In the genomic region with DNA sequence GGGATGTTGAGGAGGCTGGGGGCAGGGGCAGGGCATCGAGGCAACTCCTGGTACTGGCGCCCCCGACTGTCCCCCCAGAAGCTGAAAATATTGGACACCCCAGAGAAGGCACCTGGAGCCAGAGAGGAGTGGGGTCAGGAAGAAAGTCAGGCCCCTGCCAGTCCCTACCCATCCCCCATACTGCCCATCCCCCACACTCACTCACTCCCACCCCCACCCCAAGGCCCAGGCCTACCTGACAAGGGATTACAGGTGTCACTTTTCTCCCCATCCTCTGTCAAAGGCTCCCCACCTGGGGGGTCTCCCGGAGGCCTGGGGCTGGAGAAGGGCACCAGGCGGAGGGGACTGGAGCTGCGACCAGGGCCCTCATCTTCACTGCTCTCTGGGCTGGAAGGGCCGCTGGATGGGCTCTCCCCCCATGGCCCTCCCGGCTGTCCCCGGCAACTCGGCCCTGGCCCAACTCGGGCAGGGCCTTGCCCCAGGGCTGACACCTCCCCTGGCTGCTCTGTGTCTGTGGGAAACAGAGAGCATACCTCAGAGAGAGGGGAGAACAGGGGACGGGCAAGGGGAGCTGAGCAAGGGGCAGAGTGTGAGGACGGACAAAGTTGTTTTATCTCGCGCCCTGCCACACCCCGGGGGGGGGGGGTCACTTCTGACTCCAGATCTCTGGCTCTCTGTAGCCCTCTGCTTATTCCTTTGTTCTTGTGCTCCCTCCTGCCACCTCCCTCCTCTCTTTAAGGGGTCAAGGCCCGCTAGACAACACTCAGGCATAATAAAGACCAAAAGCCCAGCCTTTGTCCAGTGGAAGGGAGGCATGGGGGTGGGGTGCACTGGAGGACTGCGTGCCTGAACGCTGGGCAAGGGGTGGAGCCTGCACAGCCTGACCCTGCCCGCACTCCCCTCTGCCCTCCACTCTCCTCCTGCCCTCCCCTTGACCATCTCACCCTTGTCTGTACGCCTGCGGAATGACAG, we compare ENCODE assay signal across 11 mouse cellular contexts. TPM values are rescaled to one million over a fixed set of nuclear protein-coding genes. Genes with fewer than 3 reads are reported as not detected.
DNase-seq lines count a peak whose midpoint lies in the region; ATAC-seq lines count a peak whose summit lies in the region.
"Had no signal": no experiment of that assay in that cellular context is flagged by ENCODE, and none has a peak within 500 bp of the region (broad histone marks: within the 10 kb centered on the region; RNA-seq: fewer than 3 reads in every experiment).

No protein-coding gene starts in this region.

- no peaks in the 10 kb centered on the region for H3K9me3 ChIP-seq in heart, embryonic 11.5 days (replicated peaks; ENCODE audit: control insufficient read depth, low read length)
- no peaks in the 10 kb centered on the region for H3K9me3 ChIP-seq in forebrain, embryonic 16.5 days (ENCODE audit: control insufficient read depth, low read length)
- H3K9me3 ChIP-seq: embryonic facial prominence, embryonic 15.5 days; lung, embryonic 15.5 days had no signal

- peak overlapping the region; percentile 41; the same call in 1 of the 2 replicates for H3K27ac ChIP-seq in heart, embryonic 11.5 days (ENCODE audit: low read depth, low read length)
- no peak overlapping the region for H3K27ac ChIP-seq in forebrain, embryonic 16.5 days (ENCODE audit: low read length)
- H3K27ac ChIP-seq: embryonic facial prominence, embryonic 15.5 days; lung, embryonic 15.5 days had no signal

- peaks cover 43% of the 10 kb centered on the region for H3K4me1 ChIP-seq in heart, embryonic 11.5 days (ENCODE audit: control insufficient read depth, insufficient read depth, low read length)
- H3K4me1 ChIP-seq in forebrain, embryonic 16.5 days (replicated peaks; ENCODE audit: control insufficient read depth, insufficient read depth, low read length): peaks cover 14% of the 10 kb centered on the region

- intact Hi-C loops in heart, postnatal 14 days (cut with DNase I): no loop called here

- H3K9ac ChIP-seq in heart, embryonic 11.5 days (ENCODE audit: low read depth, low read length): 0 out of 2 replicates have a peak overlapping the region, but pooled peaks have one; percentile 22
- H3K9ac ChIP-seq in forebrain, embryonic 16.5 days (replicated peaks; ENCODE audit: low read depth, low read length): 0 out of 2 replicates have a peak overlapping the region, but pooled peaks have one; percentile 9
- H3K9ac ChIP-seq: embryonic facial prominence, embryonic 15.5 days; lung, embryonic 15.5 days had no signal

- H3K4me3 ChIP-seq in heart, embryonic 11.5 days (ENCODE audit: low read depth, low read length): no peak overlapping the region
- H3K4me3 ChIP-seq in forebrain, embryonic 16.5 days (replicated peaks; ENCODE audit: low read length): no peak overlapping the region
- H3K4me3 ChIP-seq: embryonic facial prominence, embryonic 15.5 days; lung, embryonic 15.5 days had no signal

- peaks cover 14% of the 10 kb centered on the region for H3K36me3 ChIP-seq in heart, embryonic 11.5 days (ENCODE audit: control insufficient read depth, insufficient read depth, low read length)
- 0 out of 2 replicates have a peak, but pooled peaks cover 3% of the 10 kb centered on the region for H3K36me3 ChIP-seq in forebrain, embryonic 16.5 days (ENCODE audit: control insufficient read depth, insufficient read depth)
- H3K36me3 ChIP-seq: embryonic facial prominence, embryonic 15.5 days; lung, embryonic 15.5 days had no signal

- ATAC-seq in heart, embryonic 11.5 days (replicated peaks; ENCODE audit: insufficient number of reproducible peaks, low FRiP score, low TSS enrichment): peak; percentile 19; the same call in 1 of the 2 replicates
- ATAC-seq in forebrain, embryonic 16.5 days: no peak

- no peak for DNase-seq in heart, postnatal 14 days
- DNase-seq in ES-CJ7 (ENCODE audit: low read depth, low spot score): peak; percentile 50
- DNase-seq in mesoderm, embryonic 11.5 days (ENCODE audit: low read depth, low spot score): peak; percentile 71
- no peak for DNase-seq in urinary bladder, postnatal 25 days (ENCODE audit: low spot score)
- DNase-seq in layer of hippocampus, postnatal 10 days (ENCODE audit: low spot score in 2 of 2): no peak
- DNase-seq in thymus, postnatal 10 days (ENCODE audit: low spot score in 2 of 2): no peak
- DNase-seq: adrenal gland, adult 8-10 months had no signal

- H3K4me2 ChIP-seq in heart, embryonic 11.5 days: peak overlapping the region; percentile 6
- no peak overlapping the region for H3K4me2 ChIP-seq in forebrain, embryonic 16.5 days (ENCODE audit: low read length)
- H3K4me2 ChIP-seq: embryonic facial prominence, embryonic 15.5 days; lung, embryonic 15.5 days had no signal

- H3K27me3 ChIP-seq in heart, embryonic 11.5 days (ENCODE audit: control insufficient read depth, insufficient read depth, low read length): peaks cover 10% of the 10 kb centered on the region; the same call in 1 of the 2 replicates
- no peaks in the 10 kb centered on the region for H3K27me3 ChIP-seq in forebrain, embryonic 16.5 days (replicated peaks; ENCODE audit: control insufficient read depth, insufficient read depth, low read length)

- 10% methylated on average over 21 of the region's 22 CpGs for WGBS in heart, embryonic 11.5 days (ENCODE audit: insufficient replicate concordance)
- 8% methylated on average over 19 of the region's 22 CpGs for WGBS in forebrain, embryonic 16.5 days

RNA-seq across cellular contexts. Expression of gene Kcnh2, which starts 29.4 kb away (rescaled TPM):
- polyA plus RNA-seq in heart, embryonic 11.5 days (2014; fragmentation: Nextera tagmentation; extraction: Ambion mirVana): 19.4 and 20.8 TPM in 2 replicates
- 10 to 100 TPM; 75.5 to 85.8 TPM for total RNA-seq in heart, postnatal 14 days (2021)
- polyA plus RNA-seq in forebrain, embryonic 16.5 days (2015; fragmentation: Nextera tagmentation; extraction: Ambion mirVana): 4.7 and 6.2 TPM in 2 replicates
- total RNA-seq in layer of hippocampus, postnatal 10 days (2021): 10 to 100 TPM; 15.0 to 18.6 TPM

RNA-seq across cellular contexts. Expression of gene Nos3, which starts 42.6 kb away (rescaled TPM):
- 21.5 and 30.4 TPM in 2 replicates for polyA plus RNA-seq in heart, embryonic 11.5 days (2014; fragmentation: Nextera tagmentation; extraction: Ambion mirVana)
- 10 to 100 TPM; 34.5 to 35.6 TPM for total RNA-seq in heart, postnatal 14 days (2021)
- 7.5 and 9.9 TPM in 2 replicates for polyA plus RNA-seq in forebrain, embryonic 16.5 days (2015; fragmentation: Nextera tagmentation; extraction: Ambion mirVana)
- total RNA-seq in layer of hippocampus, postnatal 10 days (2021): 10 to 100 TPM; 10.1 to 11.8 TPM

Comparison
In these comparisons a context has a peak if more than half of its experiments do, and no peak if none do; other contexts are left out.
1. DNase-seq: peak in ES-CJ7 (single experiment) and mesoderm, embryonic 11.5 days (single experiment); none in heart, postnatal 14 days (0 of 2), urinary bladder, postnatal 25 days (single experiment), layer of hippocampus, postnatal 10 days (0 of 2) and thymus, postnatal 10 days (0 of 2).